ENCODE assay signal across 42 mouse cellular contexts in the genomic region with DNA sequence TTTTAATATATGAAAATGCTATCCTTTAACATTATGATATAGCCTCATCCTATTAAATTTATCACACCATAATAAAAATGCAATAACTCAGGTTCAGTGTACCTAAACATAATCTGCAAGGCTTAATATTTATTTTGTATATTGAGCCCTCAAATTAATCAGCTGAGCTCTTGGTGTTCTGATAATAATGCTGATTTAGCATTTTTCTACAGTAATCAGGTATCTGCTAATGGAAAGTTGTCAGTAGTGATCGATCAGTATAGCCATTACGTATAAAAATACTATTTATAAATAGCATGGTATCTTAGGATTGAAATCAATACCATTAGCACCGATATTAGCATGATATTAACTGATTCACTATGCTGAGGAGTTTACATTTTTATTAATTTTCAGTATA. TPM values are rescaled to one million over a fixed set of nuclear protein-coding genes. Genes with fewer than 3 reads are reported as not detected.
"Had no signal": no experiment of that assay in that cellular context is flagged by ENCODE, and none has a peak within 500 bp of the region (broad histone marks: within the 10 kb centered on the region; RNA-seq: fewer than 3 reads in every experiment).

No protein-coding gene starts in this region.

- H3K27me3 ChIP-seq: limb, embryonic 12.5 days; limb, embryonic 13.5 days; limb, embryonic 15.5 days; liver, embryonic 12.5 days; liver, embryonic 13.5 days; liver, embryonic 15.5 days; lung, embryonic 15.5 days; megakaryocyte, embryonic 14.5 days; midbrain, embryonic 12.5 days; midbrain, embryonic 13.5 days; midbrain, embryonic 15.5 days had no signal

- H3K4me1 ChIP-seq: limb, embryonic 10.5 days; limb, embryonic 12.5 days; limb, embryonic 13.5 days; limb, embryonic 15.5 days; liver, embryonic 12.5 days; liver, embryonic 13.5 days; liver, embryonic 15.5 days; lung, embryonic 15.5 days; megakaryocyte, embryonic 14.5 days; midbrain, embryonic 10.5 days; midbrain, embryonic 12.5 days; midbrain, embryonic 13.5 days; midbrain, embryonic 15.5 days had no signal

- DNase-seq: left cerebral cortex, postnatal 4 days; liver; liver, embryonic 13.5 days; liver, postnatal 0 days; lung, adult 18-20 months; lung, adult 2 months; lung, embryonic 14.5 days; lung, postnatal 14 days; lung, postnatal 36 days; lung, postnatal 4 days; midbrain, embryonic 14.5 days had no signal

- ATAC-seq: liver, embryonic 12.5 days; liver, postnatal 0 days; lung, postnatal 0 days; midbrain, embryonic 13.5 days; midbrain, embryonic 15.5 days; midbrain, embryonic 16.5 days had no signal

- H3K27ac ChIP-seq: left cerebral cortex, adult 2 months; limb, embryonic 10.5 days; limb, embryonic 12.5 days; limb, embryonic 13.5 days; limb, embryonic 15.5 days; liver, embryonic 12.5 days; liver, embryonic 13.5 days; liver, embryonic 14.5 days; liver, embryonic 15.5 days; lung, embryonic 15.5 days; macrophage; midbrain, embryonic 10.5 days; midbrain, embryonic 12.5 days; midbrain, embryonic 13.5 days; midbrain, embryonic 15.5 days had no signal

- H3K4me3 ChIP-seq: left cerebral cortex, adult 2 months; limb, embryonic 10.5 days; limb, embryonic 12.5 days; limb, embryonic 13.5 days; limb, embryonic 15.5 days; liver, embryonic 12.5 days; liver, embryonic 13.5 days; liver, embryonic 15.5 days; lung, embryonic 15.5 days; megakaryocyte, embryonic 14.5 days; midbrain, embryonic 10.5 days; midbrain, embryonic 12.5 days; midbrain, embryonic 13.5 days; midbrain, embryonic 15.5 days; myocyte had no signal

- H3K36me3 ChIP-seq: limb, embryonic 10.5 days; limb, embryonic 12.5 days; limb, embryonic 13.5 days; limb, embryonic 15.5 days; liver, embryonic 12.5 days; liver, embryonic 13.5 days; liver, embryonic 15.5 days; lung, embryonic 15.5 days; midbrain, embryonic 10.5 days; midbrain, embryonic 12.5 days; midbrain, embryonic 13.5 days; midbrain, embryonic 15.5 days had no signal

- H3K9me3 ChIP-seq: limb, embryonic 10.5 days; limb, embryonic 12.5 days; limb, embryonic 13.5 days; limb, embryonic 15.5 days; liver, embryonic 12.5 days; liver, embryonic 13.5 days; liver, embryonic 15.5 days; lung, embryonic 15.5 days; megakaryocyte, embryonic 14.5 days; midbrain, embryonic 10.5 days; midbrain, embryonic 12.5 days; midbrain, embryonic 13.5 days; midbrain, embryonic 15.5 days had no signal

- H3K4me2 ChIP-seq: limb, embryonic 12.5 days; limb, embryonic 13.5 days; limb, embryonic 15.5 days; liver, embryonic 11.5 days; liver, embryonic 12.5 days; liver, embryonic 13.5 days; liver, embryonic 15.5 days; lung, embryonic 14.5 days; lung, embryonic 15.5 days; midbrain, embryonic 11.5 days; midbrain, embryonic 12.5 days; midbrain, embryonic 13.5 days; midbrain, embryonic 15.5 days had no signal

- H3K9ac ChIP-seq: limb, embryonic 12.5 days; limb, embryonic 13.5 days; limb, embryonic 15.5 days; liver, embryonic 12.5 days; liver, embryonic 13.5 days; liver, embryonic 14.5 days; liver, embryonic 15.5 days; liver, postnatal 0 days; lung, embryonic 14.5 days; lung, embryonic 15.5 days; midbrain, embryonic 12.5 days; midbrain, embryonic 13.5 days; midbrain, embryonic 15.5 days had no signal

RNA-seq across cellular contexts. Expression of a gene that starts 20.0 kb away (rescaled TPM):
- total RNA-seq: left cerebral cortex, adult 2 months; left cerebral cortex, adult 8-10 months; left cerebral cortex, postnatal 10 days; left cerebral cortex, postnatal 25 days; left cerebral cortex, postnatal 36 days; liver, adult 2 months; megakaryocyte, adult 5-6 weeks; megakaryocyte-erythroid progenitor cell, adult 5-6 weeks had no signal
- polyA plus RNA-seq: limb, embryonic 10.5 days; limb, embryonic 11.5 days; limb, embryonic 12.5 days; limb, embryonic 15.5 days; liver, adult 2 months; liver, embryonic 11.5 days; liver, embryonic 12.5 days; liver, embryonic 13.5 days; liver, embryonic 14.5 days; liver, embryonic 15.5 days; liver, embryonic 16.5 days; liver, postnatal 0 days; lung, adult 2 months; lung, embryonic 14.5 days; lung, embryonic 15.5 days; lung, embryonic 16.5 days; lung, postnatal 0 days; macrophage; midbrain, embryonic 10.5 days; midbrain, embryonic 11.5 days; midbrain, embryonic 12.5 days; midbrain, embryonic 13.5 days; midbrain, embryonic 14.5 days; midbrain, embryonic 15.5 days; midbrain, embryonic 16.5 days; myocyte; neural tube, embryonic 11.5 days had no signal
